Mouse (Mus musculus) testis, adult 2 months (tissue): ENCODE results near the gene Slc24a3.

Experiments
- CTCF ChIP-seq: fragments of 200-500 bp; IDR thresholded peaks from 2 replicates; pipeline ENCODE4 v1.5.1; 2012; ENCODE audit warnings: low read depth, mild to moderate bottlenecking, inconsistent platforms, low read length, moderate library complexity; ENCODE audit not compliant: control insufficient read depth, insufficient read depth, insufficient replicate concordance
- POLR2A ChIP-seq: fragments of 200-500 bp; IDR thresholded peaks from 2 replicates; pipeline ENCODE4 v1.6.1; 2012; ENCODE audit warnings: low read depth, mild to moderate bottlenecking, inconsistent platforms, low read length, moderate library complexity; ENCODE audit not compliant: control insufficient read depth

- no peak for TF ChIP-seq POLR2A
- TF ChIP-seq CTCF, result no peak
These were observed 312.1 kb downstream of the Slc24a3 start for GRCm38 (mm10) chr2:145479676-145480075.
